Mouse (Mus musculus) kidney, postnatal 4 days (tissue): ENCODE measurements at regions not wholly inside any gene's neighbourhood (a gene's known extent, or its start where the extent isn't known, plus 50 kb on each side); places are given as distances from the start of the nearest gene placed in this dataset.
A peak's percentile ranks its signal among the peaks of the same experiment; 100 is the strongest.

Source experiments
- DNase-seq, 2 experiments: peaks; one replicate each; pipeline ENCODE4 v3.0.0; 2021; ENCODE audit warnings: mixed read lengths in 2 of 2

DNA sequence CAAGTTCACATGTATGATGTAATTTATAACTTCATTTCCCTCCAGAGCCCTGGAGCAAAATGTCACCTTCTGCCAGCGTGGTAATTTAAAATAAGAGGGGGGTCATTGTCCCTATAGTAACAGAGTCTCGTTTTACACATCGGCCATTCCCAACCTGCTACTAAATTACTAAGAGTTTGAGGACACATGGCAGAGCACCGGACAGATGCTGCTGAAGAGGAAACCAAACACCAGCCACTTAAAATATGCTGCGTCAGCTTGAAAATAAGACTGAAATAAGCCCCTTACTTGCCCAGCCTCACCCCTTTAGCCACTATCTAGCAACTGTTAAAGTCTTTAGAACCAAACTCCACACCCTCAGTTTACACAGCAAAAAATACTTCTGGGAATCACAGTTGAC, 518.1 kb upstream of the Atp11b start:
- no peak for DNase-seq

- no peak for DNase-seq
These were observed 516.6 kb upstream of the Atp11b start for GRCm38 (mm10) chr3:35237342-35237741.

GRCm38 (mm10) chr3:35242349-35242748, 511.6 kb upstream of the Atp11b start:
- no peak for DNase-seq

DNA sequence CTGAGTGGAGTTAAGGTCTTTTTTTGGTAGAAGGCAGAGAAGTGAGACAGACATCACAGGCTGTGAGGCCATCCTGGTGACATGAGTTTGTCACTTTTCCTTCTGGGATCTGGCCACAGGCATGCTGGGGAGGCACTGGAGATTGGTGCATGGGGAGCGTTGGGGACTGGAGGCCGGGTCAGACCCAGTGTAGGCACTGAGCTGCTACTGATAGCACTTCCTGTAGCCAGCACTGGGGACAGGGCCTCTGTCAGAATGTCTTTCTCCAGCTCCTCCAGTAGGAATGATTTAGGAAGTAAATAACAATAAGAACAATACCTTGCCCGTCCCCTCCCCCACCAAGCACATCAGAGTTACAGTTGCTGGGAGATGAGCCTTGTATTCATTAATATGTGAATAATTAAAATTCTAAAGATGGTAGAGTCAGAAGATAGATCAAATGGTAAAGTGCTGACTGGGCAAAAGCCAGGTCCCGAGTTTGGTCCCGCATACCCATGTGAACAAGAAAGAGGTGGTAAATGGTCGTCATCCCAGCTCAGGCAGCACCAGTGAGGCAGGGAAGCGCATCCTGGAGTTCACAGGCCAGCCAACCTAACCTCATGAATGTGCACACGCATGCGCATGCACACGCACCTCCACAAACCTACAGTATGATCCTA, 510.9 kb upstream of the Atp11b start:
- DNase-seq, result no peak

GRCm38 (mm10) chr3:35245003-35245402, 508.9 kb upstream of the Atp11b start:
- DNase-seq, result no peak

DNA sequence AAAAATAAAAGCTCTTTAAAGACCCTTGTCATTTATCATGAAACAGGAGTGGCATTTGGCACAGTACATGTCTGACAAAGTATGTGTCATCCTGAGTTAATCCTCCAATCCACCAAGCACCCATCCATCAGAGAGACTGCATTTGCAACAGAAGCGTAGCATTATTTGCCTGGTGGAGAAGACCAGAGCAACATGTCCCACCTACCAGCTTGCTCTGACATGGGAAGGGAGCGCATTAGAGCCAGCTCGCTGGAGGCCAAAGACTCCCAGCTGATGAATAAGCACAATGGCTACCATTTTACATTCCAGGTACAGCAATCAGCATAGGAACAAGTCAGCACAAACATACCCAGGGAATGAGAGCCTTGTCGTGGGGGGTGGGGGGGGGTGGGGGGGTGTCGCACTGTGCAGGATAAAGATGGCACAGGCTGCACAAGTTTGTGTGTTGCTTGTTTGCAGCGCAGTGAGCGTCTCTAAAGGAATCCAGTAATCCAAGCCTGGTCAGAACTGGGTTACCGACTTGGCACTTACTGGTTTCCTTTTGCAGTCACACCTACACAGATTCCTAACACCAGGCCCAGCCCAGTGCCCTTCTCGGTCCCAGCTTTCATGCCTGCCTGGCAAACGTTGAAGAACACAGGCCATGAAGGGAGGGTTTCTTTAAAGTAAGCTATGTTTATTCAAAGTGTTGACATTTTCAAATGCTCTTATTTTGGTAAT, 507.8 kb upstream of the Atp11b start:
- DNase-seq, result no peak

DNA sequence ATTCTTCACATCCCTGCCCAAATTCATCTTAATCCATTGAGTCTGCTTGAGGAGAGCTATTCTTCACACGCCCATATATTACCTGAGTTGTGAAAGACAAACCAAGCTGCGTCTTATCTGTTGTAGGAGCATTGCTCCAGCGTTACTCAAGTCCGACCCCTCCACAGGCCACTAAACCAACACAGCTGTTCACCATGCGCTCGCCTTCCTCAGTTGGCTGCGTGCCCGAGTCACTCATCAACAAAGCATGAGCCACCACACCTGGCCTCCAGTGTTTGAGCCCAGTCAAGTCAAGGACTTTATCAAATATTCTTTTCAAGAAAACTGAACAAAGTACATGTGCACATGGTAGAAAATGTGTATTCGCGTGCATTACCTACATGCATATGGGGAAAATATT, 504.7 kb upstream of the Atp11b start:
- DNase-seq, result peak; percentile 44 to 50

- no peak for DNase-seq
These were observed 503.7 kb upstream of the Atp11b start for GRCm38 (mm10) chr3:35250092-35250749.

DNA sequence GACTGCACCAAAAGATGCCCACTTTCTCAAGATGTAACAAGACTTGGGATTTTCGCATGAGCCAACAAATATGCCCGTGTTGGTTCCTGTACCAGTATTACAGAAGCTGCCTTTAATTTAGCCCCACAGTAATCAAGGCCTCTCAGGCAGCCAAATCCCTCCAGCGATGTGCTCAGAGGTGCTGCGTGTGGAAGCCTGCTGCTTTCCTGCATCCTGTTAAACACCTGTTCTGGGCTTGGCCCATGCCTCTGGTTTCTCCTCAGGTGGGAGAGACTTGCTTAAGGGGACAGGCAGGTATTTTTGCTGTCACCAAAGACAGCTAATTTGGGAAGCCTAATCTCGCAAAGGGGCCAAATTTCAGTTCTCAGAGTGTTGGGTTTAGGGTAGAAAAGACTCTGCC, 500.0 kb upstream of the Atp11b start:
- DNase-seq, result no peak

- DNase-seq, result no peak
These were observed 493.0 kb upstream of the Atp11b start for GRCm38 (mm10) chr3:35260936-35261335.

DNA sequence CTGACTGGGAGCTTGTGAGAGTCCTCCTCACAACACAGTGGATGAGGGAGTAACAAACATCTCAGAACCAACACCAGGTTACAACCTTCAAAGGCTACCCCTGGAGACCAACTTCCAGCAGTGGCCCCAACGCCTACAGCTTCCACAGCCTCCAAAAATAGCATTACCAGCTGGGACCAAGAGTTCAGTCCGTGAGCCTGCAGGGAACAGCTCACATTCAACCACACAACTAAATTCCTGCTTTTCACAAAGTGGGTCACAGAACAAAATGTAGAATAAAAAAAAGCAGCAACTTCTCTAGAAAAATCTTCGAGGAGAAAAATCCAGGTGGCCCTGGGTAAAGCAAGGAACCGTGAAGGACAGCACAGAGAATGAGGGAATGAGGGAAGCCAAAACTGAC, 485.0 kb upstream of the Atp11b start:
- no peak for DNase-seq

DNA sequence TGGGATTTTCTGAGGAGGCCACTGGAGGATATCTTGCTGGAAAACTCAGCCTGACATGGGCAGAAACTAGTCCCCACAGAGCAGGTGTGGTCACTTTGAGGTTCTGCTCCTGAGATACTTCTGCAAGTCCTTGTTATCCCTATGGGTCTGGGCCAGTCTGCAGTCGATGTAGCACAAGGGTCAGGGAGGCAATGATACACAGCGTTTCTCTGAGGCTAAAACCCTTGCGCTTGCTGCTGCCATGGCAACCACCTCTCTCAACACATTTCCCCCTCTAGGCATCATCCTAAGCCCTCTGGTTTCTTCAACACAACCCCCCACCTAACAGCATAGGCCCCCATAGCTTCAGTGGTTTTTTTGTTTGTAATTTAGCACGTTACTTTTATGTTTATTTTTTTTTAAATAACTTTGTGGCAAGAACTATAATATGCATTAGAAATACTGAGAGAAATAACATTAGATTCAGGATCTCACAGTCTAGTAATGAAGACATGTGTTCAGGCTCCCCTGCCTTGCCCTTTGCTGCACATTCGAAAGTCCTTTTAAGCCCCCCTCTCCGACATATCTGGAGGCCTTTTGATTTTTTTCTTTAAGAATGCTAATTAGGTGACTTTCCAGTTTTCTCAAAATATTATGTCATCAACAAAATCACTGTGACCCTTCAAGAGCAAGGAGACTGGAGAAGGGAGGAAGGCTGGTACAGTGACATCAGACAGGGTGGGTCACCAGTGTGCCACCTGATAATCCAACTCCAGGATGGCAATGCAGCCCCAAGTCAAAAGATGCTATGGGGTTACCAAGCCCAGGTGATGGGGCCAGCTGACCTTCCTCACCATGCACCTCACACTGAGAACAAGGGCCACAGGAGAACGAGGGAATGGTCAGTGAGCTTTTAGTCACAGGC, 483.7 kb upstream of the Atp11b start:
- no peak for DNase-seq

- peak; percentile 41 to 45 for DNase-seq
These were observed 480.4 kb upstream of the Atp11b start for GRCm38 (mm10) chr3:35273546-35273945.

DNA sequence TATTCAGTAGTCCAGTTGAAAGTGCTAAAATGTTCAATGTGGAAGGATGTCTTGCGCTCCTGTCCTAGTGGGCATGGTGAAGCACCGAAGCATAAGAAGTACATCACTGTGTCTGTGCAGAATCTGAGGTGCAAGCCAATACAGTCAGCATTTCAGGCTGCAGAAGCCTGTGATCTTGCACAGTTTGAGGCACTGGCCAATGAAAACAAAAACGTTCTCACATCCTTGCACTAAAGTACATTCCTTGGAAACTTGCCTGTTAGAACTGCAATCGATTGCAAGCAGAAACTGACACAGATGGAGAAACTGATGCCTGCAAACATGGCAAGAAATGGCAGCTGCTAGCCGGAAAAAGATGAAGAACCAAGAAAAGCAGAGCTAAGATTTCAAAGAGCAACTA, 472.9 kb upstream of the Atp11b start:
- DNase-seq, result no peak

DNA sequence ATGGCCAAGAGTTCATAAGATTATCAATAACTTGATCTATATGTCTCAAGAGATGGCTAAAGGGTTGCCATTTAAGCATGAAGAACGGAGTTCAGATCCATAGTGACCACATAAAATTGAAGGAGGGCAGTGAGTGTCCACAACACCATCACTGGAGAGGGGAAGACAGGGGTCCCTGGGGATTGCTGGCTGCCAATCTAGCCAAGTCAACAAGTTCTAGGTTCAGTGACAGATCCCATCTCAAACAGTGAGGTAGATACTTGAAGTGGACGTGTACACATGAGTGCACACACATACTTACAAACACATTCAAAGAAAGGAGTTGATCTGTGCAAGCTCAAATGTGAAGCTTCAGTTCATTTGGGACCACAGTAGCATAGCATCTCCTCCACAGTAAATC, 471.8 kb upstream of the Atp11b start:
- DNase-seq, result no peak

- DNase-seq, result no peak
These were observed 459.1 kb upstream of the Atp11b start for GRCm38 (mm10) chr3:35294771-35295170.

GRCm38 (mm10) chr3:35295746-35296145, 458.2 kb upstream of the Atp11b start:
- DNase-seq, result no peak

DNA sequence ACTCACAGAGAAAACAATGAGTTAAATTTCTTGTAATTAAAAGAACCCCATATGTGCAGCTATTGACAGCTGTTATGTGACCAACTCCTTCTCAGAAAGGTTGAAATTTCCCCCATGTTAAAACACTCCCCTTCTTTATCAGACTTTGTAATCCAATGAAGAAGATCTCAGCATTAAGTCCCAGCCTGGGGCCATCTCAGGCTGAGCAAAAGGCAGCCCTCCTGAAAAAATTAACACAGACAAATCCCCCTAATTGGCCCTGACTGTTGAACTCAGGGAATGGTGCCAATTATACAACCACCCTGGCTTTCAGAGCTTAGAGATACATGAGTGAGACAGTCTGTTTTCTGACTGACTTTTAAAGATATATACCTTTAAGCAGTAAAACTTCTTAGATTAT, 454.9 kb upstream of the Atp11b start:
- no peak for DNase-seq

DNA sequence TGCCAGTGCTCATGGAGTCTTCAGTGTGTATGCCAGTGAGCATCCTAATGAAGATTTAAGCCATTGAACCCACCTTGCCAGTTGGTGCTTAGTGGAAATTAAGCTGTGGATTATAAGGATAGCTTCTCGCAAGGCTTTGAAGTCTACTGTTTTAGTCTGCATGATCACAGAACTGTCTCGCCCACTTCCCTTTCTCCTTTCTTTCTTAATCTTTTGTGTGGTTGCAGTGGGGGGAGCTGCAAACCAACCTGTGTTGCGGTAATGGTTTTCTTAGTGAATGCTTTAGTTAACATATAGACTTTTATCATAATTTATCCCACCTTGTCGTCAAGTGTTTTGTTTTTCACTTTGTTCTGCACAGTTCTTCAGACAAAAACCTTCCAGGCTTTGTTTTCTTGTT, 447.9 kb upstream of the Atp11b start:
- DNase-seq, result no peak

DNA sequence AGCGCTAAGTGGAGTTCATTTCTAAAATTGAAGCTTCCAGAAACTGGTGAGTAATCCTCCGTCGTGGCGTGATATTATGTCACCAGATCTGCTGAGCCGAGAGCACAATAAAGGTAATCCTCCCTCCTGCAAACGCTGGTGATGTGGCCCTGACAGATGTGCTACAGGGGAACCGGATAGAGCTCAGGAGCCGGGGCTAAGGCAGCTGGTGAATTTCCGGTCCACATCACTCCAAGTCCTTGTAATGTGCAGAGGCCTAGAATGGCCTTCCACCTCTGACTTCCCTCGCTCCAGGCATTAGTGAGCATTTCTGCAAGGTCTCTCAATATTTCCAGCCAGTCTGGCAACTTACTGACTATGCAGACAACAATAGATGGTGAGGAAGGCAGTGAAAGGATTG, 439.7 kb upstream of the Atp11b start:
- no peak for DNase-seq

DNA sequence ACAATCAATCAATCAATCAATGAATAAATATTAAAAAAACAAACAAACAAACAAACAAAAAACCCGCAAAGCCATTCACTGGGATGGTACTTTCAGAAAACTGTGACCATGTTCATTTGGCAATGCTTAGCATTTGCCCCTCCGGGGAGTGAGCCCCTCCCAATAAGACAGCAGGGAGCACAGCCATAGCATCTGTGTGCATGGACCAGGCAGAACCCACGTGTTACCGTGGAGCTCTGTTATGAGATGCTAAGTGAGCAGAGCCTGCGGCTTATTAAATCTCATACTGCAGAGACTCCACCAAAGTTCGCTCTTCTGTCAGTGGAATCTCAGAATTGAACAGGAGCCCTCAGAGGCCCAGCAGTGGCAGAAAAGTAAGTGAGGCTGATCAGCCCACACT, 438.7 kb upstream of the Atp11b start:
- no peak for DNase-seq

GRCm38 (mm10) chr3:35318348-35318747, 435.6 kb upstream of the Atp11b start:
- DNase-seq, result no peak

DNA sequence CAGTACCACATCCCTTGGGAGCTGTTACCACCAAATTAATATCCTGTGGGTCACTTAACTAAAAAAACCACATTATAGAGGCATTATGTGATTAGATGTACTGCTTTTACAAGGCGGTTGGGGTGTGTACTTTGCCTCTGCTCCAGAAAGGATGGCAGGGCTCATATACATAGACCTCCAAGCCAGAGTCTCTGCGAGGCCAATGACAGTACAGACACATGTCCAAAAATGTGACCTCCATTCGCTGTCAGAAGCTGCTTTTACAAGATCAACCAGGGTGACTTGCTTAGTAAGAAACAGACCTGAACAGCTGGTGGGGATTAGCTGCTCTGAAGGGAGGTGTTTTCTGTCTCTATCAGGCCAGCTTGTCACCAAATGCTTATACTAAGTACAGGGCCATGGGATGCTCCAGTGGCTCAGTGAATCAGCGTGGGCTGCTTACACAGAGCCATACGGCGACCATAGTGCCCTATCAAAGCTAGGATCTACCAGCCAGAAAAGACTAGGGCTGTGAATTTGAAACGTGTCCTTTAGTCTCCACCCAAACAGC, 433.0 kb upstream of the Atp11b start:
- no peak for DNase-seq
